Mouse (Mus musculus) layer of hippocampus, postnatal 14 days (tissue): ENCODE results near the gene Ascc3. TPM values are rescaled to one million over a fixed set of nuclear protein-coding genes. Genes with fewer than 3 reads are reported as not detected.

ENCODE experiments used
- DNase-seq, 2 experiments: peaks; one replicate each; pipeline ENCODE4 v3.0.0; 2021 to 2022; ENCODE audit warnings: low spot score in 2 of 2, mixed read lengths in 1 of 2
- total RNA-seq, 2 experiments: library from RNA; stranded (reverse); gene quantifications; 2 replicates each; pipeline ENCODE4 v1.2.3; 2021

Ascc3 gene
- total RNA-seq, 2 experiments from 2014 or later: 23.0 to 25.5 TPM

GRCm38 (mm10) chr10:50893546-50893945 lies 301.1 kb downstream of the Ascc3 start:
- no peak for DNase-seq

GRCm38 (mm10) chr10:50894170-50894991 lies 301.9 kb downstream of the Ascc3 start, which contains the start of gene Sim1:
Gene Sim1, plus strand, starts transcription at chr10:50894754.
- DNase-seq: peak; percentile 60 to 79

DNA sequence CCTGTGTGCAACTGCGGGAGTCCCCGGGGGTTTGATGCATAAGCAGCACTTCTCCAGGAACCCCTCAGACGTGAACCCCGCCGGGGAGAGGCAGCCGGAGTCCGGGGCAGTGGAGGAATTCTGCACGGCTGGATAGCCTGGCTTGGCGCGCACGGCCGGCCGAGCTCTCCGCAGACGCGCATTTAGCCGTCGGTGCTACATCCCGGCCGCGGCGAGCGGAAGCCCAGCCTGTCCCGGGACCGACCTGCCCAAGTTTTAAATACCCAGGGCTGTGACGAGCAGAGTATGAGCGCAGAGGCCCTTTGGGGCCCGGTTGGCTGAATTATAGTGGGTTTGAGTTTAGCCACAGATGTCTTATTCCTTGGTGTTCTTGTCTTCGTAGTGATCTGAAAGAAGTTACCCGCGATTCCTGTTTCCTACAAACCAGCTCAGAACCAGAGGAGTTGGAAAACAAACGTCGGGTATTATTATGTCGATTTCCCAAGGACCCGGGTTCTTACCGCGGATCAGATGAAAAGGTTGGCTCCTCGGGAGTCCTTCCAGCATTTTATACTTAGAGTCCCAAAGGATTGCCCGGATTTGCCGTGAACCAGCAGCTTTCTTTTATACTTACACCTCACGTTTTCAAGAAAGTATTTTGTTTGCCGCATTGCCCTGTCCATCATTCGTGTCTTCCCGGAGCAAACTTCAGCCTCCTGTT lies 302.8 kb downstream of the Ascc3 start:
- no peak for DNase-seq

- no peak for DNase-seq
These were observed 303.7 kb downstream of the Ascc3 start for GRCm38 (mm10) chr10:50895881-50896766.

DNA sequence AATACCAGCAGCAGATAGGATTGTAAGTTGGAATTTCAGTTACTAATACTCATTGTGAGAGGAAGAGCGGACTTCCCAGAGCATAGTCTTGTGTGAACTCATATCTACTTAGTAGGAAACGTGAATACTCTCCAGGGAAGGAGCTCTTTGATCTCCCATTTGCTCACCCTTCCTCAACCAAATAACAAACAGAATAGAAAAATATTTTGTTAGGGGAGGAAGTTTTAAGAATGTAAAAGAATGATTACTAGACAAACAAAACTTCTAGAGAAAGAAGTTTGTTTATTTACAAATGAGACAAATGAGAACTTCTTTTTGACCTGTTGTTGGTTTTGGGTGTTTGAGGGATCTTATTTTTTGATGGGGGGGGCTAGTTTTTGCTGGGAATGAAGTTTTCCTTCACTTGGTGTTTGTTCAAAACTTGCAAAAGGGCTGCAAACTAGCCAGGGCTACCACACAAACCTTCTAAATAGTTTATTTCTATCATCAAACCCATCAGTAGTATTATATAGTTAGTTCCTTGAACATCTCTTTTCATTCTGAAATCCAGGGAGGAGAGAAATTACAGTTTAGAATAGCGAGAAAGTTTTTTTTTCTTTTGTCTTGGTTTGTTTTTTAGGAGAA lies 304.4 kb downstream of the Ascc3 start:
- DNase-seq: no peak

- DNase-seq: peak in 1 of 2 experiments; percentile 32
These were observed 305.3 kb downstream of the Ascc3 start for GRCm38 (mm10) chr10:50897530-50898471.

GRCm38 (mm10) chr10:50898621-50899020 lies 306.2 kb downstream of the Ascc3 start:
- no peak for DNase-seq

GRCm38 (mm10) chr10:50899846-50900745 lies 307.6 kb downstream of the Ascc3 start:
- no peak for DNase-seq
